Comparison of ENCODE assay signal across 18 mouse cellular contexts in genomic region chrX:9016079-9016478, GRCm38 (mm10). TPM values are rescaled to one million over a fixed set of nuclear protein-coding genes. Genes with fewer than 3 reads are reported as not detected.
"Had no signal": no experiment of that assay in that cellular context is flagged by ENCODE, and none has a peak within 500 bp of the region (broad histone marks: within the 10 kb centered on the region; RNA-seq: fewer than 3 reads in every experiment).

No protein-coding gene starts in this region.

- H3K4me3 ChIP-seq: limb, embryonic 13.5 days; neural tube, embryonic 13.5 days; stomach, embryonic 15.5 days had no signal

- DNase-seq: kidney, adult 8-10 months; kidney, postnatal 36 days; layer of hippocampus, adult 9-11 months; layer of hippocampus, postnatal 36 days; left cerebral cortex, postnatal 4 days; lung, adult 18-20 months; right cerebral cortex, postnatal 14 days; thymus, adult 2 months; thymus, postnatal 25 days had no signal

- H3K27ac ChIP-seq: limb, embryonic 13.5 days; liver, embryonic 14.5 days; neural tube, embryonic 13.5 days; stomach, embryonic 15.5 days had no signal

- H3K9me3 ChIP-seq: limb, embryonic 13.5 days; neural tube, embryonic 13.5 days; stomach, embryonic 15.5 days had no signal

- H3K4me2 ChIP-seq: limb, embryonic 13.5 days; neural tube, embryonic 13.5 days; stomach, embryonic 15.5 days had no signal

- H3K4me1 ChIP-seq: limb, embryonic 13.5 days; neural tube, embryonic 13.5 days; stomach, embryonic 15.5 days had no signal

- H3K27me3 ChIP-seq: limb, embryonic 13.5 days; neural tube, embryonic 13.5 days; stomach, embryonic 15.5 days had no signal

- H3K36me3 ChIP-seq: limb, embryonic 13.5 days; neural tube, embryonic 13.5 days; stomach, embryonic 15.5 days had no signal

- H3K9ac ChIP-seq: limb, embryonic 13.5 days; liver, embryonic 14.5 days; neural tube, embryonic 13.5 days; stomach, embryonic 15.5 days had no signal

RNA-seq across cellular contexts. Expression of gene Fthl17e, which starts 17.2 kb away (rescaled TPM):
- polyA plus RNA-seq: kidney, embryonic 16.5 days; limb, embryonic 13.5 days; liver, adult 2 months; liver, embryonic 14.5 days; lung, embryonic 16.5 days; neural tube, embryonic 13.5 days; spleen, adult 2 months; stomach, embryonic 15.5 days; thymus, adult 2 months; urinary bladder, adult 2 months had no signal

RNA-seq across cellular contexts. Expression of gene Fthl17d, which starts 29.5 kb away (rescaled TPM):
- polyA plus RNA-seq: kidney, embryonic 16.5 days; limb, embryonic 13.5 days; liver, adult 2 months; liver, embryonic 14.5 days; lung, embryonic 16.5 days; neural tube, embryonic 13.5 days; spleen, adult 2 months; stomach, embryonic 15.5 days; thymus, adult 2 months; urinary bladder, adult 2 months had no signal

RNA-seq across cellular contexts. Expression of gene Fthl17c, which starts 39.7 kb away (rescaled TPM):
- polyA plus RNA-seq: kidney, embryonic 16.5 days; limb, embryonic 13.5 days; liver, adult 2 months; liver, embryonic 14.5 days; lung, embryonic 16.5 days; neural tube, embryonic 13.5 days; spleen, adult 2 months; stomach, embryonic 15.5 days; thymus, adult 2 months; urinary bladder, adult 2 months had no signal

RNA-seq across cellular contexts. Expression of gene Fthl17f, which starts 46.7 kb away (rescaled TPM):
- polyA plus RNA-seq: kidney, embryonic 16.5 days; limb, embryonic 13.5 days; liver, adult 2 months; liver, embryonic 14.5 days; lung, embryonic 16.5 days; neural tube, embryonic 13.5 days; spleen, adult 2 months; stomach, embryonic 15.5 days; thymus, adult 2 months; urinary bladder, adult 2 months had no signal

RNA-seq across cellular contexts. Expression of gene Fthl17b, which starts 53.3 kb away (rescaled TPM):
- polyA plus RNA-seq: kidney, embryonic 16.5 days; limb, embryonic 13.5 days; liver, adult 2 months; liver, embryonic 14.5 days; lung, embryonic 16.5 days; neural tube, embryonic 13.5 days; spleen, adult 2 months; stomach, embryonic 15.5 days; thymus, adult 2 months; urinary bladder, adult 2 months had no signal
